Mouse (Mus musculus) hindbrain, embryonic 11.5 days (tissue): Measurements from ENCODE around the gene Emsy. TPM values are rescaled to one million over a fixed set of nuclear protein-coding genes. Genes with fewer than 3 reads are reported as not detected.

Experiments used
- ATAC-seq: fragments of 200-750 bp; cut with Nextera tagmentation; 2 replicates; pipeline ENCODE4 v1.8.0; 2017; ENCODE audit warnings: mild to moderate bottlenecking, moderate TSS enrichment, moderate library complexity; ENCODE audit not compliant: low FRiP score
- DNase-seq: peaks from one replicate; pipeline ENCODE4 v3.0.0-alpha.2; 2015; ENCODE audit warnings: low spot score
- H3K27ac ChIP-seq: fragments of 300-500 bp; sonication (generic); 2 replicates; pipeline ENCODE4 v1.5.1; 2014; ENCODE audit warnings: mild to moderate bottlenecking, low read depth, low read length
- H3K27me3 ChIP-seq: fragments of 300-500 bp; sonication (generic); 2 replicates; pipeline ENCODE4 v1.6.1; 2014; ENCODE audit warnings: mild to moderate bottlenecking, low read length, moderate library complexity, mixed read lengths; ENCODE audit not compliant: control insufficient read depth, insufficient read depth
- H3K36me3 ChIP-seq: fragments of 300-500 bp; sonication (generic); 2 replicates; pipeline ENCODE4 v1.6.1; 2014; ENCODE audit warnings: mild to moderate bottlenecking, low read length, moderate library complexity, mixed read lengths; ENCODE audit not compliant: control insufficient read depth, insufficient read depth
- H3K4me1 ChIP-seq: fragments of 300-500 bp; sonication (generic); replicated peaks from 2 replicates; pipeline ENCODE4 v1.6.1; 2014; ENCODE audit warnings: low read length, mixed read lengths; ENCODE audit not compliant: control insufficient read depth, insufficient read depth
- H3K4me2 ChIP-seq: fragments of 300-500 bp; sonication (generic); replicated peaks from 2 replicates; pipeline ENCODE4 v1.6.1; 2014; ENCODE audit warnings: mild to moderate bottlenecking, low read depth, low read length
- H3K4me3 ChIP-seq: fragments of 300-500 bp; sonication (generic); 2 replicates; pipeline ENCODE4 v1.5.1; 2014; ENCODE audit warnings: low read depth, low read length
- H3K9ac ChIP-seq: fragments of 300-500 bp; sonication (generic); 2 replicates; pipeline ENCODE4 v1.6.1; 2014; ENCODE audit warnings: low read depth, low read length
- H3K9me3 ChIP-seq: fragments of 300-500 bp; sonication (generic); 2 replicates; pipeline ENCODE4 v1.6.1; 2016; ENCODE audit warnings: low read length; ENCODE audit not compliant: control insufficient read depth
- WGBS: fragments of 180-500 bp; shearing (Covaris S2); extraction: QIAGEN DNeasy Blood & Tissue Kit; methylation state at CpG from one replicate; pipeline ENCODE4 v1.1.7; 2014; 5-methylcytosine and 5-hydroxymethylcytosine counted together
- polyA plus RNA-seq: library from polyadenylated mRNA; unstranded; fragments of >200 nt; fragmentation: Nextera tagmentation; extraction: Ambion mirVana; gene quantifications from 2 replicates; pipeline ENCODE4 v1.2.1, GENCODE M21; 2014

Gene Emsy
- polyA plus RNA-seq, 1 experiment from 2014 or later, result 66.0 TPM

DNA sequence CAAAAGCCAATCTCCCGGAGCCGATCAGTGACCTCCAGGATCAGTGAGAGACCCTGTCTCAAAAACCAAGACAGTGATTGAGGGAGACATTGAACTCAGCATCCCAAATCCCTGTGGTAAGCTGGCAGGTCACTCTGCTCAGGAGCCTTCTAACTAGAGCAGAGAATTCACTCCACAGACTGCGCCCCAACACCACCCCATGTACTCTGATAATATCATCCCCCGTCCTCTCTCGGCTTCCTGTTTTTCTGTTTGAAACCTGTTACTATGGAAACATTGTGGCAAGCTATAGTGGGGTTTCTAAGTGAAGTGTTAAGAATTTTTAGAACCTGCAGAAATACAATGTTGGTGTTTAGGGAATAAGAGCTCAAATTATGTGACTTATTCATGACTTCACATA lies 37.5 kb upstream of the Emsy start:
- Histone ChIP-seq H3K27ac (no peak overlapping the region), H3K9me3 (no peaks in the 10 kb centered on the region), H3K9ac (no peak overlapping the region), H3K4me3 (no peak overlapping the region), H3K27me3 (no peaks in the 10 kb centered on the region), H3K4me1 (no peaks in the 10 kb centered on the region), H3K4me2 (no peak overlapping the region), H3K36me3 (no peaks in the 10 kb centered on the region)
- DNase-seq (no peak), ATAC-seq (no peak)
- WGBS, result 81% methylated on average over 5 of the region's 5 CpGs

DNA sequence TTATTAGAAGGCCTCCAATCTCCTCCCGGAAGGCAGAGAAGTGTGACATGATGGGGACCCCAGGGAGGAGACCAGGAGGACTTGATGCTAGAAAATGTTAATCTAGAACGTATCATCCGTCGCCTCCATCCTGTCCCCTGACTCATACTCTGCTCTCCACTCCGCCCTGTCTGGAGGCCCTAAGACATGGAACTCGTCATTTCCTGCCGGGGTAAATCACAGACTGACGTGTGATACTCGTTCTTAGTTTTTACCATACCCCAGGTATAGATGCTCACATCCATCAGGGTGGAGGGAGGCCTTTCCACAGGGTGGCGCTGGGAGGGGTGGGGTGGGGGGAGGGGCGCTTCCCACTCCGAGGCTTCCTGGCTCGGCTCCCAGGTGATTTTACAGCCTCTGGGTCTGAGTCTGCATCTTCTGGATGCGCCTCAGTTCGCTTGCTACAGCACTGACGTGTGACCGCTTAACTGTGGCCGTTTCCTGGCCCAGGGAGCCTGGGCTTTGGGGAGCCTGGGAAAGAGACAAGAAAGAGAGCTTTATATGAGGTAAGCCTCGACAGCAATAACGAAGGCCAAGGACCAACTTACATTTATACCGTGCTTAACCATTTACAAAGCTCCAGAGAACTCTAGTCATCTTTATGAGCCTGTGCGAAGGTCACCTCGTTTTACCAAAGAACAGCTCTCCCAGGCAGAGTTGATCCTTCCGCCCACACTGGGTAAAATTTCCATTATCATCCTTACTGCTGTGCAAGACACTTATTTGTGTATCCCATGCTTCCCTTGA lies 36.4 kb upstream of the Emsy start:
- no peak for ATAC-seq
- H3K4me3 ChIP-seq, result no peak overlapping the region
- no peaks in the 10 kb centered on the region for H3K36me3 ChIP-seq
- H3K27ac ChIP-seq, result no peak overlapping the region
- H3K4me1 ChIP-seq, result no peaks in the 10 kb centered on the region
- H3K9me3 ChIP-seq, result no peaks in the 10 kb centered on the region
- no peak for DNase-seq
- H3K27me3 ChIP-seq, result no peaks in the 10 kb centered on the region
- WGBS, result 52% methylated on average over 24 of the region's 24 CpGs
- H3K4me2 ChIP-seq, result no peak overlapping the region
- no peak overlapping the region for H3K9ac ChIP-seq

DNA sequence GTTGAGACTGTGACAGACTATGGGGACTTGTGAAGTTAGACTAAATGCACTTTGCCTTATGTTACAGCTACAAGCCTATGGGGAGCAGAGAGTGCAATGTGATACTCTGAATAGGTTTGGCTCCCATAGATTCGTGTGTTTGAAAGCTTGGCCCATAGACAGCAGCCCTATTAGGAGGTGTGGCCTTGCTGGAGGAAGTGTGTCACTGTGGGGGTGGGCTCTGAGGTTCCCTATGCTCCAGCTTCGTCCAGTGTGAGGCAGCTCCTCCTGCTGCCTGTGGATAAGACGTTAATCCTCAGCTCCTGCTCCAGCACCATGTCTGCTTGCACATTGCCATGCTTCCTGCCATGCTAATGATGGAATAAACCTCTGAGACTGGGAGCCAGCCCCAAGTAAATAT lies 34.2 kb upstream of the Emsy start:
- Histone ChIP-seq H3K9ac (no peak overlapping the region), H3K4me3 (no peak overlapping the region), H3K27me3 (no peaks in the 10 kb centered on the region), H3K9me3 (no peaks in the 10 kb centered on the region), H3K27ac (no peak overlapping the region), H3K4me2 (no peak overlapping the region), H3K36me3 (no peaks in the 10 kb centered on the region), H3K4me1 (no peaks in the 10 kb centered on the region)
- no peak for DNase-seq
- 19% methylated on average over 3 of the region's 3 CpGs for WGBS
- ATAC-seq, result no peak

DNA sequence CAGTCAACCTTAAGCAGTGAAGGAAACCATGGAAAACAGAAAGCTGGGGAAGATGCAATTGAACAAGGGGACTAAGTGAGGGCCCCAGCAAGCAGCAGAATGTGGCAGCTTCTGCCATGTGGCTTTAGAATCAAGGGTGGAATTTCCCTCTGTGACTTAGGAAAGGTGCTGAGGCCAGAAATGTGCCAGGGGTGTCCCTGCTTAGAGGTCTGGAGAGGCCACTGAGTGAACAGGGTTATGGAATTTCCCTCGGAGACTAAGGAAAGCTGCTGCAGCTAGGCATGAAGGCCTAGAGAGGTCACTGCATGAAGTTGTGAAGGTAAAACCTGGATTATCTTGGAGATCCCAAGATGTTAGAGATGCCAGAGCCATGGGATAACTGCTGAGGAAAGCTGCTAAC lies 33.5 kb upstream of the Emsy start:
- Histone ChIP-seq H3K4me3 (no peak overlapping the region), H3K9ac (no peak overlapping the region), H3K36me3 (no peaks in the 10 kb centered on the region), H3K4me2 (no peak overlapping the region), H3K27me3 (no peaks in the 10 kb centered on the region), H3K27ac (no peak overlapping the region), H3K9me3 (no peaks in the 10 kb centered on the region), H3K4me1 (no peaks in the 10 kb centered on the region)
- WGBS, result 89% methylated on average over 1 of the region's 1 CpGs
- ATAC-seq (no peak), DNase-seq (no peak)

DNA sequence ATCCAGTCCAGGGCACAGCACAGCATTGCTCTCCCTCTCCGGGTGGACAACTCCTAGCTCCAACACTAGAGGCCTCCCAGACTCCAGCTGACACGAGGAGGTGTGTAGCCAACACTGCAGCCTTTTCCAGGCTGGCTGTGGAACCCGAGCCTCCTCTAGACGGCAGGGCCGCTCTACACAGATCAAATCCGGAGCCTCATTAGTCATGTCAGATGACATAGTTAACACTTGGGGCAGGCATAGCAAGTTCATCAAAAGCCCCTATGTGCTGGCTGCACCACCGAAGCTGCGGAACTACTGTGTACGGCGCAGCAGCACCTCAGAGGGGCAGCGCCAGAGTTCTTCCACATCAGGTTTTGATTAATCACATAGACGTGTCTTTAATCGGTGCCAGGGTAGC lies 29.3 kb upstream of the Emsy start:
- no peaks in the 10 kb centered on the region for H3K27me3 ChIP-seq
- H3K36me3 ChIP-seq, result no peaks in the 10 kb centered on the region
- ATAC-seq, result peak; percentile 40; the same call in 1 of the 2 replicates
- no peak for DNase-seq
- 0 out of 2 replicates have a peak overlapping the region, but pooled peaks have one; percentile 17 for H3K9ac ChIP-seq
- H3K4me3 ChIP-seq, result no peak overlapping the region
- 40% methylated on average over 13 of the region's 13 CpGs for WGBS
- H3K9me3 ChIP-seq, result no peaks in the 10 kb centered on the region
- H3K4me2 ChIP-seq, result no peak overlapping the region
- no peak overlapping the region for H3K27ac ChIP-seq
- H3K4me1 ChIP-seq, result no peaks in the 10 kb centered on the region

DNA sequence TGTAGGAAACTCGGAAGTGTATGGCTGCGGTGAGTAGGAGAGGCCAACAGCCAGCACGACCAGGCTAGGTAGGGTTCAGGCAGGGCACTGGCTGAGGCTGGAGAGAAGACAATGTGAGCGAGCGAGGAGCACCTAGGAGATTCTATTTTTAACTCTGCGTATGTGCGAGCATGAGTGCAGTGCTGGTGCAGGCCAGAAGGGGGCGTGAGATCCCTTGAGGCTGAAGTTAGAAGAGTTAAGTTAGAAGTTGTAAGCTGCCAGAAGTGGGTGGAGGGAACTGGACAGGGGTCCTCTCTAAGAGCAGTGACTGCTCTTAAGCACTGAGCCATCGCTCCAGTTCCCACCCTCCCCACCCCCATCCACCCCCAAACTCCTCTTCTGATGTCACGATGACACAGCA lies 26.2 kb upstream of the Emsy start:
- H3K4me3 ChIP-seq, result no peak overlapping the region
- H3K4me2 ChIP-seq, result no peak overlapping the region
- H3K9ac ChIP-seq, result no peak overlapping the region
- H3K36me3 ChIP-seq, result no peaks in the 10 kb centered on the region
- H3K9me3 ChIP-seq, result no peaks in the 10 kb centered on the region
- H3K27ac ChIP-seq, result no peak overlapping the region
- H3K4me1 ChIP-seq, result no peaks in the 10 kb centered on the region
- 88% methylated on average over 10 of the region's 10 CpGs for WGBS
- DNase-seq (no peak), ATAC-seq (no peak)
- no peaks in the 10 kb centered on the region for H3K27me3 ChIP-seq

DNA sequence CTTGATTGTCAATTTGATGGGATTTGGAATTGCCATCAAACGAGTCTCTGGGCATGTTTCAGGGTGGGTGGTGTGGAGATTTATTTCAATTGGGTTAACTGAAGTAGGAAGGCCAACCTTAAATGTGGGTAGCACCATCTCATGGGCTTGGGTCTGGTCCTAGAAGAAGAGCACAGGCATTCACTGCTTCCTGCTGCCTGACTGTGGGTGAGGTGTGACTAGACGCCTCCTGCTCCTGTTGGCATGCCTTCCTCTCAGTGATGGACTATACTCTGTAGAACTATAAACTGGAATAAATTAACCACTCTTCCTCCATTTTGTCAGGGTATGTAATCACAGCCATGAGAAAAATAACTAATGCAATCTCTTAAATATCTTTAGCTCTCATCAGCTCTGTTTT lies 24.1 kb upstream of the Emsy start:
- DNase-seq (no peak), ATAC-seq (no peak)
- Histone ChIP-seq H3K9ac (no peak overlapping the region), H3K4me3 (no peak overlapping the region), H3K4me1 (no peaks in the 10 kb centered on the region), H3K4me2 (no peak overlapping the region), H3K27me3 (no peaks in the 10 kb centered on the region), H3K27ac (no peak overlapping the region), H3K9me3 (no peaks in the 10 kb centered on the region), H3K36me3 (no peaks in the 10 kb centered on the region)
- 78% methylated on average over 2 of the region's 2 CpGs for WGBS

DNA sequence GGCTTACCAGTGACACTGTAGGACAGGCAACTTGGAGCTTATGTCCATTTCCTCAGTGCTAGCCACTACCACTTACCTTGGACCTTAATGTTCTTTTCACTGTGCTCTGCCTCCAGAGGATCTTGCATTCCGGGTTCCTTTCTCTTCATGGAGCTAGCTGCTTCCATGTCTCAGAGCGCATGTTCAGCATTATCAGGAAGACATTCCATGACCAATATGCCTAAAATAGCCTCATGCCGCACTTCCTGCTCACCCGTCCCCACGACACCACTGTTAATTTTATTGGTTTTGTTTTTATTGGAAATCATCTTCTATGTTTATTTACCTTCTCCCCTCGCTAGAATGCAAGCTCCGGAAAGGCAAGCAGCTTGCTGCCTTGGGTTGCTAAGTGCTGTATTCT lies 21.9 kb upstream of the Emsy start:
- no peak for ATAC-seq
- H3K36me3 ChIP-seq, result no peaks in the 10 kb centered on the region
- no peak for DNase-seq
- no peak overlapping the region for H3K9ac ChIP-seq
- no peaks in the 10 kb centered on the region for H3K27me3 ChIP-seq
- WGBS, result 75% methylated on average over 7 of the region's 7 CpGs
- H3K4me3 ChIP-seq, result no peak overlapping the region
- H3K9me3 ChIP-seq, result no peaks in the 10 kb centered on the region
- H3K4me1 ChIP-seq, result no peaks in the 10 kb centered on the region
- no peak overlapping the region for H3K4me2 ChIP-seq
- H3K27ac ChIP-seq, result no peak overlapping the region

DNA sequence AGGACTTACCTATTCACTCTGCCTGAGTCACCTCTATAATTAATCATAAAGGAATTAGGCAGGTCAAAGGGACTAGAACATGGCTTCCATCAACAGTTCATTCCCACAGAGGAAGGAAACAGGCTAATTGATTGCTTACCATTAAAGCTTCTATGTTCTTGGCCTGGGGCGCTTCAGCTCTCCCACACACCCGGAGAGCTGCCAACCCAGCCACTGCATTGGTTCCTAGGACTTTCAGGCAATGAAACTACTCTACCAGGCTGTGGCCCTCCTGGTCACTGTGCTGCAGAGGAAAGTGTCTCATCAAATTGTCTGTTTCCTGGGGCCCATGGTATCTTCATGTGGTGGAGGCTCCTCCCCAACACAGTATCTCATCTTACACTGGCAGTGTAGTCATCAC lies 20.9 kb upstream of the Emsy start:
- Histone ChIP-seq H3K27ac (no peak overlapping the region), H3K4me2 (no peak overlapping the region), H3K9ac (no peak overlapping the region), H3K27me3 (no peaks in the 10 kb centered on the region), H3K4me1 (no peaks in the 10 kb centered on the region), H3K4me3 (no peak overlapping the region), H3K9me3 (no peaks in the 10 kb centered on the region), H3K36me3 (no peaks in the 10 kb centered on the region)
- DNase-seq (no peak), ATAC-seq (no peak)
- 83% methylated on average over 2 of the region's 2 CpGs for WGBS
